Mouse (Mus musculus) lung, postnatal 0 days (tissue): ENCODE results near the gene Tyw1.

Experiments used
- CTCF ChIP-seq: IDR thresholded peaks from 2 replicates; pipeline ENCODE4 v1.5.1; 2016; ENCODE audit warnings: antibody characterized with exemption, mild to moderate bottlenecking
- EP300 ChIP-seq: IDR thresholded peaks from 2 replicates; pipeline ENCODE4 v1.6.1; 2016; ENCODE audit warnings: antibody characterized with exemption, mild to moderate bottlenecking, control low read depth

DNA sequence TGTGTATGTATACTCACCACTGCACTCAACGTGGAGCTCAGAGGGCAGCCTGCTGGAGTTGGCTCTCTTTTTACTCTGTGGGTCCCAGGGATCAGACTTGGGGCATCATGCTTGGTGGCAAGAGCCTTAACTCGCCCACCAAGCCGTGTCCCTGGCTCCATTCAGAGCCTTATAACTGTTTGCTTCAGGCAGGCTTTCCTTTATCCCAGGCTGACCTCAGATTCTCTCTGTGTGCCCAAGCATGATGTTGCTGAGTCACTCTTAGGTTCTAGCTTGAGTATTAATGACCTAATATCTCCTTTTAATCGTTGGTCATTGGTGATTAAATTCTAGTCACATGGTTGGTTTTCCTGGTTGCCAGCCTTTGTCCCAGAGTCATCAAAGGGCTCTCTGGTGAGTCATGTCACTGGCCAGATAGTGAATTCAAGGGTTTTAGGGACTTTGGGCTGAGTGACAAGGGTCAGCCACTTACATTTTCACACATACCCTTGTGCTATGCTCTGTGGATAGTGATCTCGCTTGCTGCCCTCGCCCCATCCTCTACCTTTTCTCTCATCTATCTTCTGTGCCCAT lies 9.1 kb downstream of the Tyw1 start:
- no peak for TF ChIP-seq EP300
- no peak for TF ChIP-seq CTCF
